Mouse (Mus musculus): ENCODE measurements at regions not wholly inside any gene's neighbourhood (a gene's known extent, or its start where the extent isn't known, plus 50 kb on each side); places are given as distances from the start of the nearest gene placed in this dataset.

DNA sequence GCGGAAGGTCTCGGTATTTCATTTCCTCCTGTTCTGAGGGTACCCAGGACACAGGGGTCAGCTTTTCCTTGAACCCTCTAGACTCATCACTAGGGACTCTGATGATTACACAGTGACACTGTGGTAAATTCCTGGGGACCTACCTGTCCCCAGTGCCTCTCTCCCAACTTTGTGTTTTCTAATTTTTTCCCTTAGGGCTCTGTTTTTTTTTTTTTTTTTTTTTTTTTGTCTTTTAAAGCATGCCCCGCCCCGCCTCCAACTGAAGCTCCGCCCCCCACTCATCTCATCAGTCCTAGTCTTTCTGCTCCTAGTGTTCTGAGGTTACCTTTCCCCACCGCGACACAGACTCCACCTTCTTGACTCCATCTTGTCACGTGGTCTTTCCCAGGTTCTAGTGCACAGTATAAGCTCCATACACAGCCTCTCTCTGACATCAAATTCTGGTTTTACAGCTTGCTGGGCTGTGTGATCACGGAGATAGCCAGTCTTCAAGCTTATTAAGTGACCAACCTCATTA, 109.8 kb upstream of the Rpl34 start:
- ATAC-seq = no peak
- Histone ChIP-seq H3K27me3 (replicated peaks; ENCODE audit: control insufficient read depth, insufficient read depth, low read length) (no peaks in the 10 kb centered on the region), H3K27ac (ENCODE audit: low read depth, low read length) (no peak overlapping the region), H3K9ac (ENCODE audit: low read depth, low read length) (no peak overlapping the region), H3K36me3 (ENCODE audit: control insufficient read depth, insufficient read depth, low read length) (no peaks in the 10 kb centered on the region), H3K4me2 (ENCODE audit: low read length) (no peak overlapping the region), H3K9me3 (ENCODE audit: control insufficient read depth, low read length) (no peaks in the 10 kb centered on the region), H3K4me1 (ENCODE audit: control insufficient read depth, insufficient read depth, low read depth, low read length) (no peaks in the 10 kb centered on the region), H3K4me3 (ENCODE audit: low read length) (no peak overlapping the region)
- WGBS = 80% methylated on average over 9 of the region's 9 CpGs

DNA sequence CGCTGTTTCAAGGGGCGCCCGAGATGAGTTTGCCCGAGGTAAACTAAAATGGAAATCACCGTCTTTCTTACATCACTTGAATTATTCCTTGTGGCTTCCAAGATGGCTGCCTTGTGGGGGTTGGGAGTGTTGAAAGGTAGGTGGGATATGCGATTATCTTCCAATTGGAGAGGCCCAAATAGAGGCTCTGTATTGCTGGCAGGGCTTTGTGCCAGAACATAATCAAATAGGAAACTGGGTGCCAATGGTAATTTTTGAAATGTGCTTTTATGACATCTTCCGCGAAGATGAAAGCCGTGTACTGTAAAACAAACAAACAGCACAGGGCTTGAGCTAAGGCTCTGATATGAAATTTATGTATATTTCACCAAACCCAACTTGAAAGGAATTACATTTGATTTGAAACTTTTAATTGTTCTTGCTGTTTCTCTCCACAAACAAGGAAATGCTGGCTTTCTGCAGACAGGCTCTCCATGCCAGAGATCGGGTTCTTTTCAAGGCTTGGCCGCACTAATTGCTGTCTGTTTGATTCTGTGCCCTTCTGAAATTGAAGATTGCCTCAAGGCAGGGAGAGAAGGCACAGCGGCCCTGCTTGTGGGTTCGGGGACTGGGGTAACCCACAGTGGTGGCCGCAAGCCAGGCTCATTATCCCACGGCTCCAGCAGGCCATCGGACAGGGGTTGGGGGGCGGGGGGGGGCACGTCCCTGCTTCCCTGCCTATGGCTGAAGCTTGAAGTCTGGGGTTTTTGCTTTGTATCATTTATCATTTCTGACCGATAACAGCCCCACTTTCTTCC, 108.6 kb upstream of the Rpl34 start:
- no peak overlapping the region for H3K27ac ChIP-seq (ENCODE audit: low read depth, low read length)
- no peaks in the 10 kb centered on the region for H3K27me3 ChIP-seq (replicated peaks; ENCODE audit: control insufficient read depth, insufficient read depth, low read length)
- no peaks in the 10 kb centered on the region for H3K4me1 ChIP-seq (ENCODE audit: control insufficient read depth, insufficient read depth, low read depth, low read length)
- H3K9me3 ChIP-seq (ENCODE audit: control insufficient read depth, low read length) = no peaks in the 10 kb centered on the region
- no peak for ATAC-seq
- 72% methylated on average over 19 of the region's 19 CpGs for WGBS
- H3K4me2 ChIP-seq (ENCODE audit: low read length) = no peak overlapping the region
- no peak overlapping the region for H3K4me3 ChIP-seq (ENCODE audit: low read length)
- no peaks in the 10 kb centered on the region for H3K36me3 ChIP-seq (ENCODE audit: control insufficient read depth, insufficient read depth, low read length)
- no peak overlapping the region for H3K9ac ChIP-seq (ENCODE audit: low read depth, low read length)

GRCm38 (mm10) chr3:130833722-130834121, 103.5 kb upstream of the Rpl34 start:
- Histone ChIP-seq H3K27me3 (replicated peaks; ENCODE audit: control insufficient read depth, insufficient read depth, low read length) (no peaks in the 10 kb centered on the region), H3K9me3 (ENCODE audit: control insufficient read depth, low read length) (no peaks in the 10 kb centered on the region), H3K9ac (ENCODE audit: low read depth, low read length) (no peak overlapping the region), H3K4me1 (ENCODE audit: control insufficient read depth, insufficient read depth, low read depth, low read length) (no peaks in the 10 kb centered on the region), H3K36me3 (ENCODE audit: control insufficient read depth, insufficient read depth, low read length) (no peaks in the 10 kb centered on the region), H3K27ac (ENCODE audit: low read depth, low read length) (no peak overlapping the region), H3K4me2 (ENCODE audit: low read length) (no peak overlapping the region), H3K4me3 (ENCODE audit: low read length) (no peak overlapping the region)
- WGBS = 70% methylated on average over 5 of the region's 5 CpGs
- no peak for ATAC-seq

GRCm38 (mm10) chr3:130833082-130833481, 102.9 kb upstream of the Rpl34 start:
- H3K9ac ChIP-seq (ENCODE audit: low read depth, low read length) = no peak overlapping the region
- no peaks in the 10 kb centered on the region for H3K36me3 ChIP-seq (ENCODE audit: control insufficient read depth, insufficient read depth, low read length)
- H3K4me2 ChIP-seq (ENCODE audit: low read length) = no peak overlapping the region
- 66% methylated on average over 9 of the region's 9 CpGs for WGBS
- H3K4me3 ChIP-seq (ENCODE audit: low read length) = no peak overlapping the region
- H3K27ac ChIP-seq (ENCODE audit: low read depth, low read length) = no peak overlapping the region
- no peaks in the 10 kb centered on the region for H3K9me3 ChIP-seq (ENCODE audit: control insufficient read depth, low read length)
- no peak for ATAC-seq
- H3K27me3 ChIP-seq (replicated peaks; ENCODE audit: control insufficient read depth, insufficient read depth, low read length) = no peaks in the 10 kb centered on the region
- no peaks in the 10 kb centered on the region for H3K4me1 ChIP-seq (ENCODE audit: control insufficient read depth, insufficient read depth, low read depth, low read length)

DNA sequence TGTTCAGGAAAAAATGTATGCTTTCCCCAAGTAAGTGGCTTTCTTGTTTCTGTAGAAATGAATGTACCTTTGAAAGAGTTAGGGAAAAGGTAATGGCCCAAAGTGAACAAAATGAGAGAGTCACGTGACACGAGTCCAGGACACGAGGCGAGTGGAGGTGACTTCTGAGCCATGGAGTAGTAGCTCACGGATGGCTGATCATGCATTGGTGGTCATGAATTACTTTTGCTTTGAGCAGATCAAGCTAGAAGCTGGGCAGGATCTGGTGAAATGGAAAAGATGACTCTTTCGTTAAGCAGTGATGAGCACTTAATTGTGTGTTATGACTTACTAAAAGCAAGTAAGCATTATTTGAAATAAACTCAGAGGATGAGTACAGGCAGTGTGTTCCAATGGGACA, 101.6 kb upstream of the Rpl34 start:
- no peaks in the 10 kb centered on the region for H3K36me3 ChIP-seq (ENCODE audit: control insufficient read depth, insufficient read depth, low read length)
- H3K9ac ChIP-seq (ENCODE audit: low read depth, low read length) = no peak overlapping the region
- no peak overlapping the region for H3K27ac ChIP-seq (ENCODE audit: low read depth, low read length)
- no peaks in the 10 kb centered on the region for H3K9me3 ChIP-seq (ENCODE audit: control insufficient read depth, low read length)
- H3K4me1 ChIP-seq (ENCODE audit: control insufficient read depth, insufficient read depth, low read depth, low read length) = no peaks in the 10 kb centered on the region
- no peaks in the 10 kb centered on the region for H3K27me3 ChIP-seq (replicated peaks; ENCODE audit: control insufficient read depth, insufficient read depth, low read length)
- no peak for ATAC-seq
- 79% methylated on average over 6 of the region's 6 CpGs for WGBS
- no peak overlapping the region for H3K4me3 ChIP-seq (ENCODE audit: low read length)
- H3K4me2 ChIP-seq (ENCODE audit: low read length) = no peak overlapping the region

- Histone ChIP-seq H3K9me3 (ENCODE audit: control insufficient read depth, low read length) (no peaks in the 10 kb centered on the region), H3K9ac (ENCODE audit: low read depth, low read length) (no peak overlapping the region), H3K4me1 (ENCODE audit: control insufficient read depth, insufficient read depth, low read depth, low read length) (no peaks in the 10 kb centered on the region), H3K4me3 (ENCODE audit: low read length) (no peak overlapping the region), H3K27ac (ENCODE audit: low read depth, low read length) (no peak overlapping the region), H3K27me3 (replicated peaks; ENCODE audit: control insufficient read depth, insufficient read depth, low read length) (no peaks in the 10 kb centered on the region), H3K4me2 (ENCODE audit: low read length) (no peak overlapping the region), H3K36me3 (ENCODE audit: control insufficient read depth, insufficient read depth, low read length) (no peaks in the 10 kb centered on the region)
- WGBS = 59% methylated on average over 4 of the region's 4 CpGs
- ATAC-seq = no peak
Observed at GRCm38 (mm10) chr3:130828346-130828745, 98.1 kb upstream of the Rpl34 start.

GRCm38 (mm10) chr3:130827934-130828333, 97.7 kb upstream of the Rpl34 start:
- H3K9ac ChIP-seq (ENCODE audit: low read depth, low read length) = no peak overlapping the region
- no peak for ATAC-seq
- no peaks in the 10 kb centered on the region for H3K27me3 ChIP-seq (replicated peaks; ENCODE audit: control insufficient read depth, insufficient read depth, low read length)
- H3K4me3 ChIP-seq (ENCODE audit: low read length) = no peak overlapping the region
- no peaks in the 10 kb centered on the region for H3K4me1 ChIP-seq (ENCODE audit: control insufficient read depth, insufficient read depth, low read depth, low read length)
- no peaks in the 10 kb centered on the region for H3K9me3 ChIP-seq (ENCODE audit: control insufficient read depth, low read length)
- no peak overlapping the region for H3K4me2 ChIP-seq (ENCODE audit: low read length)
- no peaks in the 10 kb centered on the region for H3K36me3 ChIP-seq (ENCODE audit: control insufficient read depth, insufficient read depth, low read length)
- WGBS = 78% methylated on average over 4 of the region's 4 CpGs
- H3K27ac ChIP-seq (ENCODE audit: low read depth, low read length) = no peak overlapping the region

DNA sequence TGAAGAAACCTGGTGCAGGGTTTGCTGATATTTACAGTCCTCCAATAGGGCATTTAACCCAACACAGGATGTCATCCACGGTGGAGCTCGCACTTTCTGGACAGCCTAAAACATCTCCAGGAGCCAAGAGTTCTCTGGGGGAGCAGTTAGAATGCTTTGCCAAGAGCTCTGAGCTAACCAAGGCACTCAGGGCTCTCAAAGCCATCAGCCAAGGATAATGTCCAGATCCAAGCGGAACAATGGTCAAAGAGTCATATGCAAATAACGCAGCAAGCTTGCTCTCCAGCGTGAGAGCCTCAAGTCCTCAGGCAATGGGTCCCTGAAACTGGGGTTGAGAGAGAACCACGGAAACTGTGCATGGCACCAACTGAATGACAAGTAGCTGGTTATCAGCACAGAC, 96.8 kb upstream of the Rpl34 start:
- Histone ChIP-seq H3K9me3 (ENCODE audit: control insufficient read depth, low read length) (no peaks in the 10 kb centered on the region), H3K4me2 (ENCODE audit: low read length) (no peak overlapping the region), H3K36me3 (ENCODE audit: control insufficient read depth, insufficient read depth, low read length) (no peaks in the 10 kb centered on the region), H3K27me3 (replicated peaks; ENCODE audit: control insufficient read depth, insufficient read depth, low read length) (no peaks in the 10 kb centered on the region), H3K27ac (ENCODE audit: low read depth, low read length) (no peak overlapping the region), H3K9ac (ENCODE audit: low read depth, low read length) (no peak overlapping the region), H3K4me1 (ENCODE audit: control insufficient read depth, insufficient read depth, low read depth, low read length) (no peaks in the 10 kb centered on the region), H3K4me3 (ENCODE audit: low read length) (no peak overlapping the region)
- ATAC-seq = no peak
- 57% methylated on average over 6 of the region's 6 CpGs for WGBS

DNA sequence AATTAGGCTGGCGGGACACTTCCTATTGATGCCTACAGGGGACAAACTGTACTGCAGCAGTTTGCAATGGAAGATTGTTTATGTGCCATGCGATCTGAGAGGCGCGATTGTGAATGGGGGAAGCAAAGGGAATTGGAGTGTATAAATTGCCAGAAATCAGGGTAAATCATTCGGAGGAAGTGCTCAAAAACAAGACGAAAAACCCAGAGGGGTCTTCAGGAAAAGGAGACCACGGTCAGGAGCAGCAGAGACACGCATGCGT, 89.6 kb upstream of the Rpl34 start:
- 72% methylated on average over 9 of the region's 9 CpGs for WGBS
- peaks cover 2% of the 10 kb centered on the region; the same call in 1 of the 2 replicates for H3K4me1 ChIP-seq (ENCODE audit: control insufficient read depth, insufficient read depth, low read depth, low read length)
- H3K36me3 ChIP-seq (ENCODE audit: control insufficient read depth, insufficient read depth, low read length) = no peaks in the 10 kb centered on the region
- H3K4me2 ChIP-seq (ENCODE audit: low read length) = no peak overlapping the region
- no peaks in the 10 kb centered on the region for H3K9me3 ChIP-seq (ENCODE audit: control insufficient read depth, low read length)
- no peaks in the 10 kb centered on the region for H3K27me3 ChIP-seq (replicated peaks; ENCODE audit: control insufficient read depth, insufficient read depth, low read length)
- no peak for ATAC-seq
- H3K4me3 ChIP-seq (ENCODE audit: low read length) = no peak overlapping the region
- H3K9ac ChIP-seq (ENCODE audit: low read depth, low read length) = no peak overlapping the region
- no peak overlapping the region for H3K27ac ChIP-seq (ENCODE audit: low read depth, low read length)
